In the genomic region with DNA sequence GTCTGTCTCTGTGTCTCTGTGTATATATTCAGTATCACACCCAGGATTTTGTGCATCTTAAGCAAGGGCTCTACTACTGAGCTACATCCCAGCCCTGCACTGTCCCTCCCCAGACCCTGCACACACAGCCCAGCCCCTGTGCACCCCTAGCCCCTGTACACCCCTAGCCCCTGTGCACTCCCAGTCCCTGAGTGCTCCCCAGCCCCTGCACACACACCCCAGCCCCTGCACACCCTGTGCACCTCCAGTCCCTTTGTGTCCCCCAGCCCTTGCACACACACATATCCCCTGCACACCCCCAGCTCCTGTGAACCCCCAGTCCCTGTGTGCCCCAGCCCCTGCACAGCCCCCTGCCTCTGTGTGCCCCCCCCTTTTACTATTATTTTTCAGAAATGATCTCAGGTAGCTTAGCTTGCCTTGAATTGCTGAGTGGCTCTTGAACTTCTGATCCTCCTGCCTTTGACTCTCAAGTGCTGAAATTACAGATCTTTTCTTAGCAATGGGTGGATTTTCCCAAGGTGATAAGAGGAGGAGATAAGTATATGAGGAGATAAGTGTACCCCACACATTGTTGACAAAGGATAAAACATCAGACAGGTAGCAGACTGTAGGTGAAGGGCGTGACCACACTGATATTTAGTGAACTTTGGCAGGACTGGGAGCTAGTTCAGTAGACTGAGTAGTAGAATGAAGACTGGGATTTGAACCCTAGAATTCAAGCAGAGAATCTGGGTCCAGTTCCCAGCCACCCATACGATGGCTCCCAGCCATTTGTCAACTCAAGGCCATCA, we compare ENCODE assay signal across 27 mouse cellular contexts. TPM values are rescaled to one million over a fixed set of nuclear protein-coding genes. Genes with fewer than 3 reads are reported as not detected.
DNase-seq lines count a peak whose midpoint lies in the region; ATAC-seq and TF ChIP-seq lines count a peak whose summit lies in the region.
"Had no signal": no experiment of that assay in that cellular context is flagged by ENCODE, and none has a peak within 500 bp of the region (broad histone marks: within the 10 kb centered on the region; RNA-seq: fewer than 3 reads in every experiment).

No protein-coding gene starts in this region.

- no peaks in the 10 kb centered on the region for H3K36me3 ChIP-seq in embryonic facial prominence, embryonic 13.5 days
- H3K36me3 ChIP-seq in embryonic facial prominence, embryonic 10.5 days (replicated peaks), result no peaks in the 10 kb centered on the region
- no peaks in the 10 kb centered on the region for H3K36me3 ChIP-seq in kidney, embryonic 16.5 days (ENCODE audit: insufficient read depth, low read length)
- H3K36me3 ChIP-seq in kidney, embryonic 15.5 days, result no peaks in the 10 kb centered on the region
- H3K36me3 ChIP-seq in midbrain, embryonic 10.5 days, result no peaks in the 10 kb centered on the region
- H3K36me3 ChIP-seq in midbrain, embryonic 14.5 days (ENCODE audit: control insufficient read depth, insufficient read depth, low read length), result no peaks in the 10 kb centered on the region
- no peaks in the 10 kb centered on the region for H3K36me3 ChIP-seq in intestine, postnatal 0 days (ENCODE audit: control insufficient read depth, insufficient read depth)
- H3K36me3 ChIP-seq in hindbrain, embryonic 11.5 days (ENCODE audit: control insufficient read depth, insufficient read depth, low read length), result no peaks in the 10 kb centered on the region
- H3K36me3 ChIP-seq: embryonic facial prominence, embryonic 12.5 days; forebrain, embryonic 12.5 days; forebrain, embryonic 15.5 days; heart, embryonic 15.5 days; hindbrain, embryonic 12.5 days; hindbrain, embryonic 15.5 days had no signal

- 0 out of 2 replicates have a peak, but pooled peaks have one; percentile 52 for ATAC-seq in embryonic facial prominence, embryonic 13.5 days (ENCODE audit: insufficient number of reproducible peaks, insufficient read depth, low FRiP score, low TSS enrichment, low read depth)
- 0 out of 2 replicates have a peak, but pooled peaks have one; percentile 35 for ATAC-seq in kidney, embryonic 16.5 days (ENCODE audit: low FRiP score, low TSS enrichment)
- ATAC-seq in kidney, embryonic 15.5 days (replicated peaks; ENCODE audit: low FRiP score), result no peak
- no peak for ATAC-seq in midbrain, embryonic 14.5 days (ENCODE audit: low FRiP score, low TSS enrichment)
- ATAC-seq in intestine, postnatal 0 days, result no peak; the same call in 1 of the 2 replicates
- ATAC-seq in hindbrain, embryonic 11.5 days (ENCODE audit: low FRiP score), result no peak
- ATAC-seq: activated CD4-positive, CD25-positive, alpha-beta regulatory T cell, adult 4 months; forebrain, embryonic 15.5 days had no signal

- H3K9me3 ChIP-seq in embryonic facial prominence, embryonic 13.5 days, result no peaks in the 10 kb centered on the region
- H3K9me3 ChIP-seq in embryonic facial prominence, embryonic 10.5 days, result no peaks in the 10 kb centered on the region
- no peaks in the 10 kb centered on the region for H3K9me3 ChIP-seq in kidney, embryonic 16.5 days (ENCODE audit: low read length)
- no peaks in the 10 kb centered on the region for H3K9me3 ChIP-seq in kidney, embryonic 15.5 days (replicated peaks)
- no peaks in the 10 kb centered on the region for H3K9me3 ChIP-seq in midbrain, embryonic 10.5 days (replicated peaks)
- H3K9me3 ChIP-seq in midbrain, embryonic 14.5 days (ENCODE audit: control insufficient read depth, low read length), result no peaks in the 10 kb centered on the region
- H3K9me3 ChIP-seq in intestine, postnatal 0 days (ENCODE audit: control insufficient read depth), result no peaks in the 10 kb centered on the region
- H3K9me3 ChIP-seq in hindbrain, embryonic 11.5 days (ENCODE audit: control insufficient read depth, low read length), result no peaks in the 10 kb centered on the region
- H3K9me3 ChIP-seq: embryonic facial prominence, embryonic 12.5 days; forebrain, embryonic 12.5 days; forebrain, embryonic 15.5 days; heart, embryonic 15.5 days; hindbrain, embryonic 12.5 days; hindbrain, embryonic 15.5 days had no signal

- no peak for TF ChIP-seq CTCF in intestine, postnatal 0 days (IDR thresholded peaks at IDR 0.05; ENCODE audit: low read depth)

- no peak overlapping the region for H3K27ac ChIP-seq in embryonic facial prominence, embryonic 13.5 days
- no peak overlapping the region for H3K27ac ChIP-seq in embryonic facial prominence, embryonic 10.5 days (replicated peaks)
- no peak overlapping the region for H3K27ac ChIP-seq in kidney, embryonic 16.5 days (ENCODE audit: low read length)
- H3K27ac ChIP-seq in kidney, embryonic 15.5 days, result no peak overlapping the region
- H3K27ac ChIP-seq in midbrain, embryonic 10.5 days (replicated peaks), result 0 out of 2 replicates have a peak overlapping the region, but pooled peaks have one; percentile 13
- no peak overlapping the region for H3K27ac ChIP-seq in midbrain, embryonic 14.5 days (replicated peaks; ENCODE audit: low read depth, low read length)
- peak overlapping the region; percentile 74 for H3K27ac ChIP-seq in intestine, postnatal 0 days (ENCODE audit: low read depth, low read length)
- H3K27ac ChIP-seq in hindbrain, embryonic 11.5 days (ENCODE audit: low read depth, low read length), result no peak overlapping the region
- H3K27ac ChIP-seq: embryonic facial prominence, embryonic 12.5 days; forebrain, embryonic 12.5 days; forebrain, embryonic 15.5 days; heart, adult 2 months; heart, embryonic 15.5 days; hindbrain, embryonic 12.5 days; hindbrain, embryonic 15.5 days had no signal

- no peak overlapping the region for H3K4me2 ChIP-seq in embryonic facial prominence, embryonic 13.5 days
- no peak overlapping the region for H3K4me2 ChIP-seq in kidney, embryonic 16.5 days (replicated peaks; ENCODE audit: low read depth, low read length)
- H3K4me2 ChIP-seq in kidney, embryonic 15.5 days, result no peak overlapping the region
- H3K4me2 ChIP-seq in midbrain, embryonic 14.5 days (ENCODE audit: low read length), result no peak overlapping the region
- H3K4me2 ChIP-seq in intestine, postnatal 0 days (replicated peaks; ENCODE audit: low read depth), result peak overlapping the region; percentile 44
- no peak overlapping the region for H3K4me2 ChIP-seq in hindbrain, embryonic 11.5 days (replicated peaks; ENCODE audit: low read depth, low read length)
- H3K4me2 ChIP-seq: embryonic facial prominence, embryonic 12.5 days; forebrain, embryonic 12.5 days; forebrain, embryonic 15.5 days; heart, embryonic 11.5 days; heart, embryonic 15.5 days; hindbrain, embryonic 12.5 days; hindbrain, embryonic 15.5 days had no signal

- no peak overlapping the region for H3K4me3 ChIP-seq in embryonic facial prominence, embryonic 13.5 days
- H3K4me3 ChIP-seq in embryonic facial prominence, embryonic 10.5 days, result no peak overlapping the region
- no peak overlapping the region for H3K4me3 ChIP-seq in kidney, embryonic 16.5 days (ENCODE audit: low read length)
- H3K4me3 ChIP-seq in kidney, embryonic 15.5 days (replicated peaks), result no peak overlapping the region
- H3K4me3 ChIP-seq in midbrain, embryonic 10.5 days, result no peak overlapping the region
- H3K4me3 ChIP-seq in midbrain, embryonic 14.5 days (replicated peaks; ENCODE audit: low read depth, low read length), result no peak overlapping the region
- no peak overlapping the region for H3K4me3 ChIP-seq in intestine, postnatal 0 days (ENCODE audit: low read depth, low read length)
- no peak overlapping the region for H3K4me3 ChIP-seq in hindbrain, embryonic 11.5 days (ENCODE audit: low read depth, low read length)
- H3K4me3 ChIP-seq: embryonic facial prominence, embryonic 12.5 days; erythroblast, embryonic 14.5 days; forebrain, embryonic 12.5 days; forebrain, embryonic 15.5 days; heart, adult 2 months; heart, embryonic 15.5 days; hindbrain, embryonic 12.5 days; hindbrain, embryonic 15.5 days had no signal

- no peak overlapping the region for H3K9ac ChIP-seq in embryonic facial prominence, embryonic 13.5 days
- H3K9ac ChIP-seq in kidney, embryonic 16.5 days (replicated peaks; ENCODE audit: low read length), result no peak overlapping the region
- H3K9ac ChIP-seq in kidney, embryonic 15.5 days, result no peak overlapping the region
- no peak overlapping the region for H3K9ac ChIP-seq in midbrain, embryonic 14.5 days (replicated peaks; ENCODE audit: low read length)
- no peak overlapping the region for H3K9ac ChIP-seq in intestine, postnatal 0 days (ENCODE audit: low read depth, low read length)
- H3K9ac ChIP-seq in hindbrain, embryonic 11.5 days (ENCODE audit: low read depth, low read length), result no peak overlapping the region
- H3K9ac ChIP-seq: embryonic facial prominence, embryonic 12.5 days; forebrain, embryonic 12.5 days; forebrain, embryonic 15.5 days; heart, embryonic 15.5 days; hindbrain, embryonic 12.5 days; hindbrain, embryonic 15.5 days had no signal

- H3K27me3 ChIP-seq in embryonic facial prominence, embryonic 13.5 days, result no peaks in the 10 kb centered on the region
- no peaks in the 10 kb centered on the region for H3K27me3 ChIP-seq in embryonic facial prominence, embryonic 10.5 days (replicated peaks; ENCODE audit: low read depth, poor library complexity, severe bottlenecking)
- H3K27me3 ChIP-seq in kidney, embryonic 16.5 days (ENCODE audit: insufficient read depth, low read length), result no peaks in the 10 kb centered on the region
- no peaks in the 10 kb centered on the region for H3K27me3 ChIP-seq in kidney, embryonic 15.5 days
- no peaks in the 10 kb centered on the region for H3K27me3 ChIP-seq in midbrain, embryonic 10.5 days (ENCODE audit: low read depth, poor library complexity, severe bottlenecking)
- H3K27me3 ChIP-seq in midbrain, embryonic 14.5 days (ENCODE audit: control insufficient read depth, insufficient read depth, low read length), result no peaks in the 10 kb centered on the region
- no peaks in the 10 kb centered on the region for H3K27me3 ChIP-seq in intestine, postnatal 0 days (replicated peaks; ENCODE audit: control insufficient read depth, insufficient read depth, low read length)
- H3K27me3 ChIP-seq in hindbrain, embryonic 11.5 days (ENCODE audit: control insufficient read depth, insufficient read depth, low read length), result no peaks in the 10 kb centered on the region
- H3K27me3 ChIP-seq: embryonic facial prominence, embryonic 12.5 days; forebrain, embryonic 12.5 days; forebrain, embryonic 15.5 days; heart, embryonic 15.5 days; hindbrain, embryonic 12.5 days; hindbrain, embryonic 15.5 days had no signal

- no peak for DNase-seq in embryonic facial prominence, embryonic 10.5 days (ENCODE audit: low spot score)
- DNase-seq in midbrain, embryonic 10.5 days (ENCODE audit: low spot score), result no peak
- DNase-seq in midbrain, embryonic 14.5 days, result no peak
- DNase-seq in hindbrain, embryonic 11.5 days (ENCODE audit: low spot score), result no peak
- DNase-seq: adrenal gland, adult 8-10 months; adrenal gland, postnatal 25 days; cerebellum, adult 11-12 months; cerebellum, adult 9-10 months; cerebellum, postnatal 14 days; gastrocnemius, postnatal 25 days; heart, adult 2 months; heart, postnatal 10 days; heart, postnatal 4 days had no signal

- 0 out of 2 replicates have a peak, but pooled peaks cover 5% of the 10 kb centered on the region for H3K4me1 ChIP-seq in embryonic facial prominence, embryonic 13.5 days
- no peaks in the 10 kb centered on the region for H3K4me1 ChIP-seq in embryonic facial prominence, embryonic 10.5 days
- H3K4me1 ChIP-seq in kidney, embryonic 16.5 days (ENCODE audit: insufficient read depth, low read length), result no peaks in the 10 kb centered on the region
- H3K4me1 ChIP-seq in kidney, embryonic 15.5 days, result no peaks in the 10 kb centered on the region
- no peaks in the 10 kb centered on the region for H3K4me1 ChIP-seq in midbrain, embryonic 10.5 days
- no peaks in the 10 kb centered on the region for H3K4me1 ChIP-seq in midbrain, embryonic 14.5 days (ENCODE audit: control insufficient read depth, insufficient read depth, low read length)
- H3K4me1 ChIP-seq in intestine, postnatal 0 days (replicated peaks; ENCODE audit: control insufficient read depth, insufficient read depth, low read length), result no peaks in the 10 kb centered on the region; the same call in 1 of the 2 replicates
- H3K4me1 ChIP-seq in hindbrain, embryonic 11.5 days (replicated peaks; ENCODE audit: control insufficient read depth, insufficient read depth, low read length), result no peaks in the 10 kb centered on the region
- H3K4me1 ChIP-seq: embryonic facial prominence, embryonic 12.5 days; forebrain, embryonic 12.5 days; forebrain, embryonic 15.5 days; hindbrain, embryonic 12.5 days; hindbrain, embryonic 15.5 days had no signal

- WGBS in embryonic facial prominence, embryonic 13.5 days, result 90% methylated on average over 2 of the region's 2 CpGs
- WGBS in embryonic facial prominence, embryonic 10.5 days, result 91% methylated on average over 2 of the region's 2 CpGs
- 88% methylated on average over 2 of the region's 2 CpGs for WGBS in kidney, embryonic 16.5 days
- 90% methylated on average over 2 of the region's 2 CpGs for WGBS in kidney, embryonic 15.5 days
- 91% methylated on average over 2 of the region's 2 CpGs for WGBS in midbrain, embryonic 10.5 days
- 87% methylated on average over 2 of the region's 2 CpGs for WGBS in midbrain, embryonic 14.5 days
- 40% methylated on average over 2 of the region's 2 CpGs for WGBS in intestine, postnatal 0 days
- 88% methylated on average over 2 of the region's 2 CpGs for WGBS in hindbrain, embryonic 11.5 days

RNA-seq across cellular contexts. Expression of a gene that starts 8.9 kb away (rescaled TPM):
- polyA plus RNA-seq in embryonic facial prominence, embryonic 13.5 days (2015; fragmentation: Nextera tagmentation; extraction: Ambion mirVana), result 0.26 and 0.52 TPM in 2 replicates
- not detected in 2 replicates for polyA plus RNA-seq in embryonic facial prominence, embryonic 10.5 days (2016; fragmentation: Nextera tagmentation; extraction: Ambion mirVana)
- polyA plus RNA-seq in kidney, embryonic 16.5 days (2015; fragmentation: Nextera tagmentation; extraction: Ambion mirVana), result 0.41 TPM in 1 of 2 replicates, not detected in the other
- 0.34 TPM in 1 of 2 replicates, not detected in the other for polyA plus RNA-seq in kidney, embryonic 15.5 days (2015; fragmentation: Nextera tagmentation; extraction: Ambion mirVana)
- polyA plus RNA-seq in midbrain, embryonic 10.5 days (2016; fragmentation: Nextera tagmentation; extraction: Ambion mirVana), result not detected in 2 replicates
- polyA plus RNA-seq in midbrain, embryonic 14.5 days (2014; fragmentation: Nextera tagmentation; extraction: Ambion mirVana), result not detected in 2 replicates
- 10.0 and 10.2 TPM in 2 replicates for polyA plus RNA-seq in intestine, postnatal 0 days (2015; fragmentation: Nextera tagmentation; extraction: Ambion mirVana)
- polyA plus RNA-seq in hindbrain, embryonic 11.5 days (2014; fragmentation: Nextera tagmentation; extraction: Ambion mirVana), result not detected in 2 replicates
- polyA plus RNA-seq: activated CD4-positive, CD25-positive, alpha-beta regulatory T cell, adult 4 months; brain, embryonic 14.5 days; embryonic facial prominence, embryonic 12.5 days; erythroblast, embryonic 14.5 days; forebrain, embryonic 12.5 days; forebrain, embryonic 15.5 days; heart, adult 2 months; heart, embryonic 11.5 days; heart, embryonic 15.5 days; hindbrain, embryonic 12.5 days had no signal

RNA-seq across cellular contexts. Expression of a gene that starts 26.6 kb away (rescaled TPM):
- 0.59 and 0.99 TPM in 2 replicates for polyA plus RNA-seq in embryonic facial prominence, embryonic 13.5 days (2015; fragmentation: Nextera tagmentation; extraction: Ambion mirVana)
- not detected in 2 replicates for polyA plus RNA-seq in embryonic facial prominence, embryonic 10.5 days (2016; fragmentation: Nextera tagmentation; extraction: Ambion mirVana)
- polyA plus RNA-seq in kidney, embryonic 16.5 days (2015; fragmentation: Nextera tagmentation; extraction: Ambion mirVana), result 0.10 and 0.21 TPM in 2 replicates
- polyA plus RNA-seq in kidney, embryonic 15.5 days (2015; fragmentation: Nextera tagmentation; extraction: Ambion mirVana), result 0.06 TPM in 1 of 2 replicates, not detected in the other
- polyA plus RNA-seq in midbrain, embryonic 10.5 days (2016; fragmentation: Nextera tagmentation; extraction: Ambion mirVana), result not detected in 2 replicates
- polyA plus RNA-seq in midbrain, embryonic 14.5 days (2014; fragmentation: Nextera tagmentation; extraction: Ambion mirVana), result not detected in 2 replicates
- polyA plus RNA-seq in intestine, postnatal 0 days (2015; fragmentation: Nextera tagmentation; extraction: Ambion mirVana), result 159 and 166 TPM in 2 replicates
- not detected in 2 replicates for polyA plus RNA-seq in hindbrain, embryonic 11.5 days (2014; fragmentation: Nextera tagmentation; extraction: Ambion mirVana)
- polyA plus RNA-seq: activated CD4-positive, CD25-positive, alpha-beta regulatory T cell, adult 4 months; brain, embryonic 14.5 days; embryonic facial prominence, embryonic 12.5 days; erythroblast, embryonic 14.5 days; forebrain, embryonic 12.5 days; forebrain, embryonic 15.5 days; heart, adult 2 months; heart, embryonic 11.5 days; heart, embryonic 15.5 days; hindbrain, embryonic 12.5 days; hindbrain, embryonic 15.5 days had no signal

RNA-seq across cellular contexts. Expression of a gene that starts 28.5 kb away (rescaled TPM):
- not detected in 2 replicates for polyA plus RNA-seq in embryonic facial prominence, embryonic 13.5 days (2015; fragmentation: Nextera tagmentation; extraction: Ambion mirVana)
- not detected in 2 replicates for polyA plus RNA-seq in embryonic facial prominence, embryonic 10.5 days (2016; fragmentation: Nextera tagmentation; extraction: Ambion mirVana)
- not detected in 2 replicates for polyA plus RNA-seq in kidney, embryonic 16.5 days (2015; fragmentation: Nextera tagmentation; extraction: Ambion mirVana)
- polyA plus RNA-seq in kidney, embryonic 15.5 days (2015; fragmentation: Nextera tagmentation; extraction: Ambion mirVana), result not detected in 2 replicates
- polyA plus RNA-seq in midbrain, embryonic 10.5 days (2016; fragmentation: Nextera tagmentation; extraction: Ambion mirVana), result not detected in 2 replicates
- not detected in 2 replicates for polyA plus RNA-seq in midbrain, embryonic 14.5 days (2014; fragmentation: Nextera tagmentation; extraction: Ambion mirVana)
- polyA plus RNA-seq in intestine, postnatal 0 days (2015; fragmentation: Nextera tagmentation; extraction: Ambion mirVana), result 0.33 and 0.56 TPM in 2 replicates
- not detected in 2 replicates for polyA plus RNA-seq in hindbrain, embryonic 11.5 days (2014; fragmentation: Nextera tagmentation; extraction: Ambion mirVana)
- polyA plus RNA-seq: activated CD4-positive, CD25-positive, alpha-beta regulatory T cell, adult 4 months; brain, embryonic 14.5 days; erythroblast, embryonic 14.5 days; forebrain, embryonic 12.5 days; forebrain, embryonic 15.5 days; heart, adult 2 months; heart, embryonic 11.5 days; heart, embryonic 15.5 days; hindbrain, embryonic 12.5 days; hindbrain, embryonic 15.5 days had no signal

RNA-seq across cellular contexts. Expression of a gene that starts 50.7 kb away (rescaled TPM):
- polyA plus RNA-seq in embryonic facial prominence, embryonic 13.5 days (2015; fragmentation: Nextera tagmentation; extraction: Ambion mirVana), result 0.28 and 0.49 TPM in 2 replicates
- not detected in 2 replicates for polyA plus RNA-seq in embryonic facial prominence, embryonic 10.5 days (2016; fragmentation: Nextera tagmentation; extraction: Ambion mirVana)
- polyA plus RNA-seq in kidney, embryonic 16.5 days (2015; fragmentation: Nextera tagmentation; extraction: Ambion mirVana), result 0.97 TPM in 1 of 2 replicates, not detected in the other
- polyA plus RNA-seq in kidney, embryonic 15.5 days (2015; fragmentation: Nextera tagmentation; extraction: Ambion mirVana), result 0.28 and 0.31 TPM in 2 replicates
- not detected in 2 replicates for polyA plus RNA-seq in midbrain, embryonic 10.5 days (2016; fragmentation: Nextera tagmentation; extraction: Ambion mirVana)
- polyA plus RNA-seq in midbrain, embryonic 14.5 days (2014; fragmentation: Nextera tagmentation; extraction: Ambion mirVana), result not detected in 2 replicates
- polyA plus RNA-seq in intestine, postnatal 0 days (2015; fragmentation: Nextera tagmentation; extraction: Ambion mirVana), result 2.2 and 2.3 TPM in 2 replicates
- not detected in 2 replicates for polyA plus RNA-seq in hindbrain, embryonic 11.5 days (2014; fragmentation: Nextera tagmentation; extraction: Ambion mirVana)
- polyA plus RNA-seq: erythroblast, embryonic 14.5 days; forebrain, embryonic 12.5 days; forebrain, embryonic 15.5 days; heart, embryonic 11.5 days; hindbrain, embryonic 12.5 days; hindbrain, embryonic 15.5 days had no signal

RNA-seq across cellular contexts. Expression of a gene that starts 56.0 kb away (rescaled TPM):
- polyA plus RNA-seq in embryonic facial prominence, embryonic 13.5 days (2015; fragmentation: Nextera tagmentation; extraction: Ambion mirVana), result 0.11 TPM in 1 of 2 replicates, not detected in the other
- polyA plus RNA-seq in embryonic facial prominence, embryonic 10.5 days (2016; fragmentation: Nextera tagmentation; extraction: Ambion mirVana), result 0.11 TPM in 1 of 2 replicates, not detected in the other
- polyA plus RNA-seq in kidney, embryonic 16.5 days (2015; fragmentation: Nextera tagmentation; extraction: Ambion mirVana), result 0.10 and 0.20 TPM in 2 replicates
- 0.09 TPM in 1 of 2 replicates, not detected in the other for polyA plus RNA-seq in kidney, embryonic 15.5 days (2015; fragmentation: Nextera tagmentation; extraction: Ambion mirVana)
- 0.06 TPM in 1 of 2 replicates, not detected in the other for polyA plus RNA-seq in midbrain, embryonic 10.5 days (2016; fragmentation: Nextera tagmentation; extraction: Ambion mirVana)
- polyA plus RNA-seq in midbrain, embryonic 14.5 days (2014; fragmentation: Nextera tagmentation; extraction: Ambion mirVana), result not detected in 2 replicates
- polyA plus RNA-seq in intestine, postnatal 0 days (2015; fragmentation: Nextera tagmentation; extraction: Ambion mirVana), result not detected in 2 replicates
- 0.20 TPM in 1 of 2 replicates, not detected in the other for polyA plus RNA-seq in hindbrain, embryonic 11.5 days (2014; fragmentation: Nextera tagmentation; extraction: Ambion mirVana)
- polyA plus RNA-seq: activated CD4-positive, CD25-positive, alpha-beta regulatory T cell, adult 4 months; brain, embryonic 14.5 days; embryonic facial prominence, embryonic 12.5 days; erythroblast, embryonic 14.5 days; forebrain, embryonic 12.5 days; forebrain, embryonic 15.5 days; heart, adult 2 months; heart, embryonic 15.5 days; hindbrain, embryonic 12.5 days; hindbrain, embryonic 15.5 days had no signal

Comparison
In these comparisons a context has a peak if more than half of its experiments do, and no peak if none do; other contexts are left out.
1. ATAC-seq: peak in embryonic facial prominence, embryonic 13.5 days (single experiment) and kidney, embryonic 16.5 days (single experiment); none in kidney, embryonic 15.5 days (single experiment), midbrain, embryonic 14.5 days (single experiment), intestine, postnatal 0 days (single experiment) and hindbrain, embryonic 11.5 days (single experiment).
2. H3K27ac ChIP-seq: peak in midbrain, embryonic 10.5 days (single experiment) and intestine, postnatal 0 days (single experiment); none in embryonic facial prominence, embryonic 13.5 days (single experiment), embryonic facial prominence, embryonic 10.5 days (single experiment), kidney, embryonic 16.5 days (single experiment), kidney, embryonic 15.5 days (single experiment), midbrain, embryonic 14.5 days (single experiment) and hindbrain, embryonic 11.5 days (single experiment).
3. RNA of a gene that starts 26.6 kb away (polyA plus RNA-seq): 159 to 166 TPM in intestine, postnatal 0 days; 0.59 to 0.99 TPM in embryonic facial prominence, embryonic 13.5 days, 0.10 to 0.21 TPM in kidney, embryonic 16.5 days, 0.06 TPM in kidney, embryonic 15.5 days, not detected in embryonic facial prominence, embryonic 10.5 days, not detected in midbrain, embryonic 10.5 days, not detected in midbrain, embryonic 14.5 days and not detected in hindbrain, embryonic 11.5 days; every median in the first group is over 10 times any median in the second.